Mouse (Mus musculus): ENCODE data around the gene Tapbpl. TPM values are rescaled to one million over a fixed set of nuclear protein-coding genes. Genes with fewer than 3 reads are reported as not detected.

Tapbpl gene
- polyA plus RNA-seq, 1 experiment from 2014 or later = 1.9 TPM

DNA sequence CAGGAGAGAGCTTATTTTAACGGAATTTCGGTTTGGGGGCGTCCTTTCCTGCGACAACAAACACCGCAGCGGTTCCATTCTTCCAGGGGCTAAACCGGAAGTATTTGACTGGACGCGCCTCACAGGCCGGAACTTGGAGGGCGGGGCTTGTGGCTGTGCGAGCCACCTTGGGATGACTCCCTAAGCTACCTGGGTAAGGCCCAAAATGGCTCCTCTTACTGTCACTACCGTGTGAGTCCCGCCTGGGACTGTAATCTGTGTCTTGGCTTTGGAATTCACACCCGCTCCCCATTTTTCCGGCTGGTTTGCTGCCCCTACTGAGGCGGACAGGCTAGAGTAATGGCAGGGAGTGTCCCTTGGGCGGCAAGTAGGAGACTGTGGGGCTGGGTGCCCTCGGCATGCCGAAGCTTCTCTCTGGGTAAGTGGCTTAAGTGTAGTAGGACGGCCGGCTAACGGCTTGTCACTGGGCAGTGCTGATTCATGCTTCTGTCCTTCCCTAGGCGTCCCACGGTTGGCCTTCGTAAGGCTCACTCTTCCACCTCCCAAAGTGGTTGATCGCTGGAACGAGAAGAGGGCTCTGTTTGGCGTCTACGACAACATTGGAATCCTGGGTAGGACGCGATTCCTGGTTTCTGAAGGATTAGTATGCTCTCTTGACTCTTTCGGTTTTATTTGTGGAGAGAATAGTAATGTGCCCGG lies 39.5 kb downstream of the Tapbpl start:
- Histone ChIP-seq H3K9ac (replicated peaks) (peak overlapping the region; percentile 85), H3K27me3 (no peaks in the 10 kb centered on the region), H3K4me2 (replicated peaks) (peak overlapping the region; percentile 88), H3K4me1 (peaks cover 21% of the 10 kb centered on the region), H3K27ac (replicated peaks) (peak overlapping the region; percentile 99), H3K4me3 (peak overlapping the region; percentile 72), H3K36me3 (peaks cover 45% of the 10 kb centered on the region), H3K9me3 (no peaks in the 10 kb centered on the region)
- peak; percentile 92 for ATAC-seq (ENCODE audit: low FRiP score, low read depth)
- under 1% methylated on average over 34 of the region's 34 CpGs for WGBS

DNA sequence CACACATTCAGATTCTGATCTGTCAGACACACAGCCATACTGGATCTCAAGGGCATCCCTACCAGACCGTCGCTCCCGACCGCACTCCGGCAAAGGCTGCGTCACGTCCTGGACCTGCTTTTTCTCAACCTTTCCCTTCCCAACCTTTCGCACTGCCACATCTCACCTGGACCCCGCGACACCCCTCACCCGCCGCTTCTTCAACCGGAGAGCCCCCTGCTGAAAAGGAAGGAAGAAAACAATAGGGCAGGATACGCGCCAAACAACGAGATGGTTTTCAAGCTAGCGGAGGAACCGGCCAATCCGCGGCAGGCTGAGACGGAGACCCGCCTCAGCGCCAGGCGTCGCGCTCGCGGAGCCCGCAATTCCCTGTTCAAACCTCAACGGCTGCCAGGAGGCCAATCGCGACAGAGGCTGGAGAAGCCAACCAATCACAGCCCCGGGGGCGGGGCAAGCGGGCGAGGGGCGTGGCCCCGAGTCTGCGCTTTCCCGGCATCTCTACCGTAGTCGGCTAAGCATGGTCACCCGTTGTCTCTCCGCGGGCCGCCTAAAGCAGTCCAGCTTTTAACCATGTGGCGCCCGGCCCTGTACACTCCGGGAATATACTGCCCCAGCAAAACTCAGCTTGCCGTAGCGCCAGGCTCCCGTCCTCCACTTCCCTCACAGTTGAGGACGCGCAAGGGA lies 40.2 kb downstream of the Tapbpl start, which contains the start of the genes Ncapd2 and Mrpl51:
TSS of gene Ncapd2 (minus strand) at position 370 of the 684 bp plus-strand sequence.
TSS of gene Mrpl51 (plus strand) at position 470 of the 684 bp plus-strand sequence.
- H3K27ac ChIP-seq (replicated peaks) = peak within 1 kb of the TSS; percentile 99
- peaks cover 21% of the 10 kb centered on the region for H3K4me1 ChIP-seq
- peak within 1 kb of the TSS; percentile 88 for H3K4me2 ChIP-seq (replicated peaks)
- H3K9ac ChIP-seq (replicated peaks) = peak within 1 kb of the TSS; percentile 85
- peak; percentile 96 for ATAC-seq (ENCODE audit: low FRiP score, low read depth)
- peaks cover 52% of the 10 kb centered on the region for H3K36me3 ChIP-seq
- no peaks in the 10 kb centered on the region for H3K9me3 ChIP-seq
- peak within 1 kb of the TSS; percentile 72 for H3K4me3 ChIP-seq
- H3K27me3 ChIP-seq = no peaks in the 10 kb centered on the region
- under 1% methylated on average over 54 of the region's 54 CpGs for WGBS

DNA sequence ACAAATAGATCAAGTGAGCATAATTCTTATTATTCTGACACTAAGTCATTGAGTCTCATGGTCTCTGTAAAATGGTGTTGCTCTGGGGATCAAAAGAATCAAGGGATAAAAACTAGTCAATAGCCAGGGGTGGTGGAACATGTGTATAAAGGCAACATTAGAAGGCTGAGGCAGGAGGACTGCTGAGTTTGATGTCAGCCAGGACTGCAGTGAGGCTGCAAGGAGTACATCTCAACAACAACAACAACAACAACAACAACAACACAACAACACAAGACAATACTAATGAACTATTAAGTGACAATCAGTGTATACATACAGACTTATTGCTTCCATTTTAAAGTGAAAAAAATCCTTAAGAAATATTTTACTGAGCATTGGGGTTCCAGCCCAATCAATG lies 40.8 kb downstream of the Tapbpl start:
- peak overlapping the region; percentile 72 for H3K4me3 ChIP-seq
- H3K27me3 ChIP-seq = no peaks in the 10 kb centered on the region
- H3K4me1 ChIP-seq = peaks cover 18% of the 10 kb centered on the region
- H3K9me3 ChIP-seq = no peaks in the 10 kb centered on the region
- peak overlapping the region; percentile 76 for H3K9ac ChIP-seq (replicated peaks)
- peak overlapping the region; percentile 88 for H3K4me2 ChIP-seq (replicated peaks)
- peak overlapping the region; percentile 99 for H3K27ac ChIP-seq (replicated peaks)
- peaks cover 59% of the 10 kb centered on the region for H3K36me3 ChIP-seq
- ATAC-seq (ENCODE audit: low FRiP score, low read depth) = no peak

DNA sequence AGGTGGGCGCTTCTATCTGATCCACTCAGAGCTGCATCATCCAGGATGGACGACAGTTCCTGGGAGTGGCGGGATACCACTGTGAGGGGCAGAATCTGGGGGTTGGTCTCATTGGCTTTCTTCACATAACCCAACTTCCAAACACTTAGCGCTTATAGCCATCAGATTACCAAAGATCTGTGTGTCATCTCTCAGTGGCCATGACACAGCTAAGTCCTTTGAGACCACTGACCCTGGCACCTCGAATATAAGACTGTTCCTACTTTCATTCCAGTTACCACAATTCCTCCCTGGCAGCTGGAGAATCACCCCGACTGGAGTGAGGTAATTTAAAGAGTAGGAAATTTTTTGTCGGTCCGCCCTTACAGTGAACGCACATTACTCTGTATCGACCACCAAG lies 45.5 kb downstream of the Tapbpl start:
- Histone ChIP-seq H3K4me2 (replicated peaks) (no peak overlapping the region), H3K4me3 (no peak overlapping the region), H3K9me3 (no peaks in the 10 kb centered on the region), H3K27me3 (no peaks in the 10 kb centered on the region), H3K4me1 (peaks cover 3% of the 10 kb centered on the region; the same call in 1 of the 2 replicates), H3K9ac (replicated peaks) (no peak overlapping the region), H3K27ac (replicated peaks) (no peak overlapping the region), H3K36me3 (peaks cover 83% of the 10 kb centered on the region)
- WGBS = 96% methylated on average over 10 of the region's 10 CpGs
- no peak for ATAC-seq (ENCODE audit: low FRiP score, low read depth)

DNA sequence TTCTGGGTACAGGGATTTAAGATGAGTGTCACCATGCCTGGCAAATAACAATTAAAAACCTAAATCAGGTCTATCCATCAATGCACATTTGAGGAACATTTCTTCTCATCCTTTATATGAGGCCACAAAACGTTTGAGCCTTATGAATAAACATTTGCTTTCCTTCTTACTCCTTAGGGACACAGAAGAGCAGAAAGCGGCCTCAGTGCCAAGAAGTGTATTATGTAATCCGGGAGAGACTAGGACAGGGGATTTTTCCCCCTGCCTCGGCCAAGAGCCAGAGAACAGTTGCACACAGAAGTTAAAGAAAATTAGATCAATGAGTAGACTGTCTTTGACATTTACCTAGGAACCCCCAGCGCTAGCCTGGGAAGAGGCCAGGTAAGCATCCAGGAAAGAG lies 49.5 kb downstream of the Tapbpl start:
- no peak overlapping the region for H3K4me3 ChIP-seq
- no peak overlapping the region for H3K9ac ChIP-seq (replicated peaks)
- no peaks in the 10 kb centered on the region for H3K27me3 ChIP-seq
- WGBS = 84% methylated on average over 5 of the region's 5 CpGs
- peaks cover 97% of the 10 kb centered on the region for H3K36me3 ChIP-seq
- ATAC-seq (ENCODE audit: low FRiP score, low read depth) = no peak
- no peak overlapping the region for H3K4me2 ChIP-seq (replicated peaks)
- no peaks in the 10 kb centered on the region for H3K9me3 ChIP-seq
- H3K27ac ChIP-seq (replicated peaks) = no peak overlapping the region
- no peaks in the 10 kb centered on the region for H3K4me1 ChIP-seq

DNA sequence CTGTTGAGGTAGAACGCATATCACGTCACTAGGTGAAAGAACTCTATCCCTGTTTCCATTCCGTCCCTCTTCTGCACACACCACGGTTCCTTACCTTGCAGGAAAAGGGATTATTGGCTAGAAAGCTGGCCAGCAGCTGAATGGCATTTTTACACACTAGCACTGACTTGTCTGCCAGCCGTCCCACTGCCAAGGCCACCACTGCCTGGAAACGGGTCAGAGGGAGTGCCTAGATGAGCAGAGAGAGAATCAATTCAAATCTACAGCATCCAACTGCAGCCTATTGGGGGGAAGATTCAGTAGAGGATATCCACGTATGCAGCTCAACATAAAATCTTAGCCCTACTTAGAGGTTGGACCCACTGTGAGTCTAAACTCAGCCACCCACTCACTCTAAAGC lies 52.1 kb downstream of the Tapbpl start:
- H3K4me1 ChIP-seq = no peaks in the 10 kb centered on the region
- no peaks in the 10 kb centered on the region for H3K9me3 ChIP-seq
- H3K4me2 ChIP-seq (replicated peaks) = no peak overlapping the region
- no peak overlapping the region for H3K9ac ChIP-seq (replicated peaks)
- 95% methylated on average over 7 of the region's 7 CpGs for WGBS
- H3K27ac ChIP-seq (replicated peaks) = no peak overlapping the region
- H3K36me3 ChIP-seq = peaks cover 97% of the 10 kb centered on the region
- no peak for ATAC-seq (ENCODE audit: low FRiP score, low read depth)
- no peak overlapping the region for H3K4me3 ChIP-seq
- H3K27me3 ChIP-seq = no peaks in the 10 kb centered on the region

DNA sequence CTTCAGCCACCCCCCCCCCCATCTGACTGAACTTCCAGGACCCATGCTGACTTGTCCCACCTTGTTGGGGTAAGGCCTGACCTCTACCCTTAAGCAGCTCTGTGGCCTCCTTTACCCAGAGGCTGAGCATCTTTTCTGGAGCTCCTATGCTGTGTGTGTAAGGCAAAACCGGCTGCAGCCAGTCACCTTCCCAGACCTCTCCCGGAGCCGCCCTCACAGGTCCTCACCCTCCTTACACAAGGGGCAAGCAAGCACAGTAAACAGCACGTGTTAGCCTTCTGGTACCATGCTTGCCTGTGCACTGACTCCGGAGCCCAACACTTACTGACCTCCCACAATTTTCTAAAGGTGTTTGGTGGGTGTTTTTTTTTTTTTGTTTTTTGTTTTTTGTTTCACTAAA lies 56.2 kb downstream of the Tapbpl start:
- Histone ChIP-seq H3K4me1 (no peaks in the 10 kb centered on the region), H3K27me3 (no peaks in the 10 kb centered on the region), H3K4me3 (no peak overlapping the region), H3K9me3 (no peaks in the 10 kb centered on the region), H3K4me2 (replicated peaks) (no peak overlapping the region), H3K27ac (replicated peaks) (no peak overlapping the region), H3K9ac (replicated peaks) (no peak overlapping the region), H3K36me3 (peaks cover 98% of the 10 kb centered on the region)
- 92% methylated on average over 5 of the region's 5 CpGs for WGBS
- ATAC-seq (ENCODE audit: low FRiP score, low read depth) = no peak

Small RNA genes lying within 50 kb of the gene (microRNA-seq; reads per million reads assigned to microRNA genes)
- 1.9 reads per million for gene Mir3098
- gene Mir8113 = not detected

Other genes starting within 250 kb of the Tapbpl start
- 6.7 and 7.7 TPM in 2 replicates for gene Pianp, start 235.2 kb downstream of the Tapbpl start, polyA plus RNA-seq (2016; fragmentation: Nextera tagmentation; extraction: Ambion mirVana)
- gene Zfp384, start 222.7 kb downstream of the Tapbpl start, polyA plus RNA-seq (2016; fragmentation: Nextera tagmentation; extraction: Ambion mirVana) = 18.0 and 20.6 TPM in 2 replicates
- gene Ing4, start 192.1 kb downstream of the Tapbpl start, polyA plus RNA-seq (2016; fragmentation: Nextera tagmentation; extraction: Ambion mirVana) = 163 and 171 TPM in 2 replicates
- gene Acrbp, start 182.2 kb downstream of the Tapbpl start, polyA plus RNA-seq (2016; fragmentation: Nextera tagmentation; extraction: Ambion mirVana) = 18.0 and 18.9 TPM in 2 replicates
- 0.16 and 0.26 TPM in 2 replicates for gene Lpar5, start 163.9 kb downstream of the Tapbpl start, polyA plus RNA-seq (2016; fragmentation: Nextera tagmentation; extraction: Ambion mirVana)
- gene Chd4, start 135.9 kb downstream of the Tapbpl start, polyA plus RNA-seq (2016; fragmentation: Nextera tagmentation; extraction: Ambion mirVana) = 127 and 132 TPM in 2 replicates
- 54.1 and 56.4 TPM in 2 replicates for gene Nop2, start 100.0 kb downstream of the Tapbpl start, polyA plus RNA-seq (2016; fragmentation: Nextera tagmentation; extraction: Ambion mirVana)
- 18.7 and 18.8 TPM in 2 replicates for gene Iffo1, start 86.6 kb downstream of the Tapbpl start, polyA plus RNA-seq (2016; fragmentation: Nextera tagmentation; extraction: Ambion mirVana)
- 1,933 and 1,972 TPM in 2 replicates for gene Gapdh, start 65.4 kb downstream of the Tapbpl start, polyA plus RNA-seq (2016; fragmentation: Nextera tagmentation; extraction: Ambion mirVana)
- gene Ncapd2, start 40.2 kb downstream of the Tapbpl start, polyA plus RNA-seq (2016; fragmentation: Nextera tagmentation; extraction: Ambion mirVana) = 183 and 192 TPM in 2 replicates
- gene Mrpl51, start 40.1 kb downstream of the Tapbpl start, polyA plus RNA-seq (2016; fragmentation: Nextera tagmentation; extraction: Ambion mirVana) = 165 and 172 TPM in 2 replicates
- 4.7 and 5.3 TPM in 2 replicates for gene Vamp1, start 16.3 kb downstream of the Tapbpl start, polyA plus RNA-seq (2016; fragmentation: Nextera tagmentation; extraction: Ambion mirVana)
- 1.3 and 2.5 TPM in 2 replicates for gene Cd27, start 5.2 kb upstream of the Tapbpl start, polyA plus RNA-seq (2016; fragmentation: Nextera tagmentation; extraction: Ambion mirVana)
- gene Tuba3a, start 54.2 kb upstream of the Tapbpl start, polyA plus RNA-seq (2016; fragmentation: Nextera tagmentation; extraction: Ambion mirVana) = not detected in 2 replicates
- gene Ltbr, start 82.0 kb upstream of the Tapbpl start, polyA plus RNA-seq (2016; fragmentation: Nextera tagmentation; extraction: Ambion mirVana) = 18.3 and 20.2 TPM in 2 replicates
- gene Scnn1a, start 88.8 kb upstream of the Tapbpl start, polyA plus RNA-seq (2016; fragmentation: Nextera tagmentation; extraction: Ambion mirVana) = 0.41 and 0.43 TPM in 2 replicates
- 17.7 and 22.8 TPM in 2 replicates for gene Tnfrsf1a, start 117.5 kb upstream of the Tapbpl start, polyA plus RNA-seq (2016; fragmentation: Nextera tagmentation; extraction: Ambion mirVana)
- gene Plekhg6, start 148.9 kb upstream of the Tapbpl start, polyA plus RNA-seq (2016; fragmentation: Nextera tagmentation; extraction: Ambion mirVana) = 0.05 and 0.17 TPM in 2 replicates

Data from midbrain, embryonic 12.5 days (tissue).